Mouse (Mus musculus) testis, postnatal 10 days (tissue): ENCODE measurements around the gene Top2a.

ENCODE experiments used
- DNase-seq: peaks from one replicate; pipeline ENCODE4 v3.0.0; 2021; ENCODE audit warnings: low spot score

Top2a gene

GRCm38 (mm10) chr11:98982773-98983133 is 41.2 kb downstream of the Top2a start, which contains the start of gene Gjd3:
Gene Gjd3, minus strand, starts transcription at chr11:98983016.
- DNase-seq, result no peak

GRCm38 (mm10) chr11:98981997-98982772 is 41.8 kb downstream of the Top2a start:
- peak; percentile 77 for DNase-seq

GRCm38 (mm10) chr11:98981289-98981996 is 42.5 kb downstream of the Top2a start:
- DNase-seq, result no peak

DNA sequence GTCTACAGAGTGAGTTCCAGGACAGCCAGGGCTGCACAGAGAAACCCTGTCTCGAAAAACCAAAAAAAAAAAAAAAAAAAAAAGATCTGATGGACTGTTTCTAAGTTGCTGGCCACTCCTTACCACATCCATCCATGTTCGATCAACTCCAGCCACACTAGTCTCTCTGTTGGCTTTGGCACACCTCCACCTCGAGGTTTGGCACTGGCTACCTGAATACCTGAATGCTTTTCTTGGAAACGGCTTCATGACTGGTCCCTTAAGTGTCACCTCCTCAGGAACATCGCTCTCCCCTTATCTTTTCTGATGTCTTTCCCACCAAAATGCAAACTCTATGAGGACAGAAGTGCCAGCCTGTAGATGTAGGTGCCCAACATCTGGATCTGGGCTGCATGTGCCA is 44.6 kb downstream of the Top2a start:
- DNase-seq, result no peak

DNA sequence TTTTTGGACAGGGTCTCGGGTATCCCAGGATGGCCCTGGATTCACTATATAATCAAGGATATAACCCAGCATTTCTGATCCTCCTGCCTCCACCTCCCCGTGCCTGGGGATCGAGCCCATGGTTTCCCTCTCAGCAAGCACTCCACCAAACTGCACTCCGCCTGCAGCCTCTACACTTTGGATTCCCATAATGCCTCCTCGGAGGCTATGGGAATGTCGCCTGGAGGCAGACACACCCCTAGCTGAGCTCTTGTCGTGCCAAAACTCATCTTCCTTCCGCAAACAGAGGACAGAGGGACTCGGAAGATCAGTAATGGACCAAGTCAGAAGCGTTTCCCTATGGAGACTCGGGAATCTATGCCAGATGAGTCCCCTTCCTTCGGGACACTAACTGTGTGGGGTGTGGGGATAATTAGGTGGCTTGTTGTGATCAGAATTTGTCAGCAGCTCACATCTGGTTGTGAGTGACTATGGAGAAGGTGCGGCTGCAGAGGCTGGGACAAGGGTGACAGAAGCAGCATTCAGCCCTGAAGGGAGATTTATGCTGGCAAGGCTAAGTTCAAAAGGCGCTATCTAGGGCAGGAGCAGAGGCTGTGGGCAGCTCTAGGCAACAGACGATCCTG is 45.4 kb downstream of the Top2a start:
- DNase-seq, result peak; percentile 38

DNA sequence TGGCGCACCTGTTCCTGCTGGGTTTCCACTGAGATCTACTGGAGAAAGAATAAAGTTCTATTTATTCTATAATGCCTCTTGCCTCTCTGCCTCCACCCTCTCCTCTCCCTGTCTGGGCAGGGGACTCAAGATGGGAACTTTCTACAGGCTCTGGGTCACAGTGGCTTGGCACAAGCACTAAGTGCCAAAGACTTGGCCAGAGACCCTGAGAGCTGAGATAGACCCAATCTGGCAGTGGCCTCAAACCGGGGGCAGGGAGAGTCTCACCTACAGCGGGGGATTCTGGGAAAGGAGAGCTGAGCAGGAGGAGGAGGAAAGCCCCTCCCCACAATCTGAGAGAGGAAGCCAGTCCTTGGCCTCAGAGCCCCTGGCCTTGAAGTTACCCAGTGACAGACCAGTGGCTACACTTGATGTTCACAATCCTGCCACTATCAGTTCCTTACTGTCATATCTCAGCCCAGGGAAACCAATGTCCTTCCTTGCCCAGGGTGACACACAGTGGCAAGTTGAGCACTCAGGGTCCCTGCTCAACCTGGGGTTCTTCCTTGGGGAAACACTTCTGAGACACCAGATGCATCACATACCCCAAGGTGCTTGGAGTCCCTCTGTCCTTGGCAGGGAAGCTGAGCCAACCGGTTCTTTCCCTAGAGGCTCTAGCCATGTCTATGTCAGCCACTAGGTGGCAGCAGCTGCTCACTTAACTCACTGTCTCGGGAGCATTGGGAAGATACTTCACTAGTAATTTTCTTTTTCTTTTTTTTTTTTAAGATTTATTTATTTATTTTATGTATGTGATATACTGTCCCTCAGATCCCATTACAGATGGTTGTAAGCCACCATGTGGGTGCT is 48.9 kb downstream of the Top2a start:
- DNase-seq, result peak; percentile 89

DNA sequence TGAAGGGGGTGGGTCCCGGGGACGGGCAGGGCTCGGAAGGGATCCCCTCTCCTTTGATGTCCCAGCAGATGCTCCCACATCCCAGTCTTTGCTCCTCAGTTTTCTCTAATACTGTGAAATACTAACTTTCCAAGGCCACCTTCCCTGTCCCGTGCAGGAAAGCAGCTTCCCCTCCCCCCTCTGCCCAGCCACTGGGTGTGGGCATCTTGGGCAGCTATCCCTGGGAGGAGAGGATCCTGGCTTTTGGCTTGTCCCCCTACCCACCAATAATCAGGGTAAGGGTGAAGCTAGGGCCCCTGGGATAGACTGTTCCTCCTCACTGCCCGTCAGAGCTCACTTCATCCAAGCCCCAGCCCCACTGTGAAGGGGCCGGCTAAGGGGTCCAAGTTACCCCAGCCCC is 49.8 kb downstream of the Top2a start:
- peak; percentile 62 for DNase-seq

GRCm38 (mm10) chr11:98973584-98973983 is 50.4 kb downstream of the Top2a start:
- DNase-seq, result peak; percentile 75

DNA sequence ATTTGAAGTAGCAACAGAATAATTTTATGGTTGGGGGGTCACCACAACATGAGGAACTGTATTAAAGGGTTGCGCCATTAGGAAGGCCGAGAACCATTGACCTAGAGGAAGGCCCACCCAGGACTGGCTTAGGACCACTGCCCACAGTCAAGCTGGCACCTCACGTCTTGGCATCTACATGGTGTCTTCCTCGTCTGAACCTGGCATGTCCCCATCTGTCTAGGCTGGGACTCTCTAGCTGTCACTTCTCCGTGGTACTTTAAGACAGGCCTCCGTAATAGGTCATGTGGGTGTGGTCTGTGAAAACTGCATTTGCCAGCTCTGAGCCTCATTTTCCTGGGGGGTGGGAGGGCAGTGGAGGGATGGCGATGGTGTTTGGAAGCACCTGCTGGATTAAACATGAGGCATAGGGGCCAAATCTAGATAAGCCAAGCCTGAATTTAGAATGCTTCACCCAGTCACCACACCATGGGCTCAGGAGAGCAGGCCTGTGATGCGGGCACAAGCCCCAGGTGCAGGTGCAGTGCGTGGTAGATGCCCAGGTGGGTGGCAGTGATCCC is 51.1 kb downstream of the Top2a start:
- DNase-seq, result no peak

- peak; percentile 94 for DNase-seq
Measured at GRCm38 (mm10) chr11:98972215-98972614, 51.8 kb downstream of the Top2a start.

- peak; percentile 83 for DNase-seq
Measured at GRCm38 (mm10) chr11:98971316-98972031, 52.5 kb downstream of the Top2a start.

- peak; percentile 78 for DNase-seq
Measured at GRCm38 (mm10) chr11:98970191-98970925, 53.6 kb downstream of the Top2a start.

DNA sequence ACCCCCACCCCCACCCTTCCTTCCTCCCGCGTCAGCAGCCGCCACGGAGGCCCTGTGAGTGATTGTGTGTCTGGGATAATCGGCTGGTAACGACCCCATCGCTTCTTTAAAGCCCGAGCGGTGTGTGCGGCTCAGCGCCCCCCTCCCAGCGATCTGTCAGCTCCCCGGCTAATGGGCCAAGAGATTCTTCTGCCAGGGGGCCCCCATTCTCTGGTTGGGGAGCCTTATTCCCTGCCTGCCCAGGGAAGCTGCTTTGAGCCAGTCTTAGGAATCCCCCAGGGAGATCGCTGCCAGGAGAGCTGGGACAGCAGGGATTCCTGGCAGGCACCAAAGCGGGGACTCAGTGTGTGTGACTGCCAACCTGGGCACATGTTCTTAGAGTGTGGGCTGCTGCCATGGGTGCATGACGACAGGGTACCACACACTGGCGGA is 54.5 kb downstream of the Top2a start:
- no peak for DNase-seq

- no peak for DNase-seq
Measured at GRCm38 (mm10) chr11:98968716-98969495, 55.1 kb downstream of the Top2a start.

- no peak for DNase-seq
Measured at GRCm38 (mm10) chr11:98968079-98968478, 55.9 kb downstream of the Top2a start.

GRCm38 (mm10) chr11:98966499-98967141 is 57.4 kb downstream of the Top2a start:
- peak; percentile 82 for DNase-seq

- peak; percentile 71 for DNase-seq
Measured at GRCm38 (mm10) chr11:98965416-98966077, 58.4 kb downstream of the Top2a start.
